Mouse (Mus musculus) small intestine, adult 2 months (tissue): ENCODE measurements around the gene Acox1.

Experiments used
- CTCF ChIP-seq: fragments of 200-500 bp; IDR thresholded peaks from 2 replicates; pipeline ENCODE4 v1.5.1; 2012; ENCODE audit warnings: low read depth, mild to moderate bottlenecking, control low read depth, inconsistent platforms, low read length, moderate library complexity, mixed read lengths; ENCODE audit not compliant: insufficient replicate concordance, insufficient read length; ENCODE audit errors: extremely low read depth
- POLR2A ChIP-seq: fragments of 200-500 bp; IDR thresholded peaks from 2 replicates; pipeline ENCODE4 v1.6.1; 2012; ENCODE audit warnings: low read depth, mild to moderate bottlenecking, control low read depth, inconsistent platforms, low read length, moderate library complexity

DNA sequence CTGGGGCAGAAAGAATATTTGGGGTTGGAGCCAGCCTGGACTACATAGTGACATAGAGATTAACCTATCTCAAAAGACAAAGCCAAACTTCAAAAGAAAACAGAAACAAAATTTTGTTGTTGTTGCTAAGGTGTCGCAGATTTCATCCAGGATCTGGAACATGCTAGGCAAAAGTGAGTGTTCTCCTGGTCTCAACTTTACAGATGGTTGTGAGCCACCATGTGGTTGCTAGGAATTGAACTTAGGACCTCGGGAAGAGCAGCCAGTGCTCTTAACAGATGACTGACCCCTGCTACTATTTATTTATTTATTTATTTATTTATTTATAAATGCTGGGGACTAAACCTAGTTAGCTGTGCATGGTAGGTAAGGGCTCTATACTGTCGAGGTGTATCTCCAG is 2.5 kb downstream of the Acox1 start:
- TF ChIP-seq POLR2A: no peak
- no peak for TF ChIP-seq CTCF
